Mouse (Mus musculus) mammary gland, adult 2 months (tissue): Measurements from ENCODE around the gene Sf3b1. TPM values are rescaled to one million over a fixed set of nuclear protein-coding genes. Genes with fewer than 3 reads are reported as not detected.

ENCODE experiments used
- polyA plus RNA-seq: library from polyadenylated mRNA; depleted of rRNA; stranded (reverse); fragments of >200 nt; gene quantifications from 2 replicates; pipeline ENCODE4 v1.2.3, GENCODE M21; 2012; ENCODE audit warnings: low replicate concordance; rRNA removed

Gene Sf3b1
- 27.5 and 66.2 TPM in 2 replicates for polyA plus RNA-seq

DNA sequence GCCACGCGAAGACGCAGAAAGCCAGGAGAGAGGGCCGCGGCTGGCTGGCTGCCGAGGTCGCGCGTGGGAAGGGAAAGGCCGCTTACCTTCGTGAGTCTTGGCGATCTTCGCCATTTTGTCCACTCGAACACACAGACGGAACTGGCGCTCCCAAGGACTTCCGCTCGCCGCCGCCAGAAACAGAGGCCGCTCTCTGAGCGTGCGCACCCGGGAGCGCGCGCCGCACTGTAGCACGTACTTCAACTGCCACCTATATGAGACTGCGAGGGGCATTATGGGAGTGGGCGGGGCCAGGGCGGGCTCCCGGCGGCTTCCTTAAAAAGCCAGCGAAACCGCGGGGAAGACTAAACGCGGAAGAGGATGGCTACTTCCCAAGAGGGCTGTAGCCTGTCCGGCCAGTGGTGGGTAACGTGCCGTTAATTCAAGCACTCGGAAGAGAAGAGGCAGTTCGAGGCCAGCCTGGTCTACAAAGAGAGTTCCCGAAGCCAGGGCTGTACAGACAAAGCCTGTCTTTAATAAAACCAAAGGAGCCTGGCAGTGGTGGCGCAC lies at the start of gene Sf3b1:
Sf3b1 (minus strand) TSS at position 229 of the 549 bp plus-strand sequence.

DNA sequence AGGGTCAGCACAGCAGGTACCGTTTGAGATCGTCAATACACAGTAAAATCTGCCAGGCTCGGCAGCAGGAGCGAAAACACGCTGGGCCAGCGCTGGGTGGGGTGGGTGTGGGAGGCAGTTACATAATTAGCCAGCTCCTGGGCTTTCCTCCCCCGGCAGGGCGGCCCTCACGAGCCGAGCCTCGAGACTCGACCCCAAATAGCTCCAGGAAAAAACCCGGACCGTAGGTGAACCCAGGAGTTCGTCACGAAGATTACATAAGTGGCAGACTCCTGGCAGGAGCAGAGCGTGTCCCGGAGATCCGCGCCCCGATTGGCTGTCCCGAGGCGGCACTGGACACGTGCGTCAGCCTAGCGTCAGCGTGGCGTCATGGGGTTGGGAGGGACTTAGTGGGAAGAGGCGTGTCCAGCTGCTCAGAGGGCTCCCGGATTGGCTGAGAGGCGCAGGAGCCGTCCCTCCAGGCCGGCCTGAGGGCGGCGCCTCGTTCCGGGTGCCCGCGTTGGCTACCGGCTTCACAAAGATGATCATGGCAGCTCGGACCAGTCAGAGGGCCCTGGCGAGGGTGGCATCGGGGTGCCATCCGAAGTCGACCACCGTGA lies 25.2 kb upstream of the Sf3b1 start, which contains the start of gene Coq10b:
Coq10b (plus strand) TSS at position 416 of the 599 bp plus-strand sequence.

Other genes with a start within 250 kb of the Sf3b1 start
- gene Ankrd44, start 101.1 kb downstream of the Sf3b1 start, polyA plus RNA-seq = 25.8 and 48.5 TPM in 2 replicates
- gene Coq10b, start 25.3 kb upstream of the Sf3b1 start, polyA plus RNA-seq = 6.0 and 9.3 TPM in 2 replicates
- 18.2 and 20.3 TPM in 2 replicates for gene Hspe1, start 60.7 kb upstream of the Sf3b1 start, polyA plus RNA-seq
- gene Hspd1, start 60.8 kb upstream of the Sf3b1 start, polyA plus RNA-seq = 16.7 and 37.0 TPM in 2 replicates
- 4.9 and 18.6 TPM in 2 replicates for gene Mob4, start 103.8 kb upstream of the Sf3b1 start, polyA plus RNA-seq
- 2.0 and 3.3 TPM in 2 replicates for gene Rftn2, start 199.3 kb upstream of the Sf3b1 start, polyA plus RNA-seq
- 2.0 and 2.9 TPM in 2 replicates for gene Mars2, start 209.7 kb upstream of the Sf3b1 start, polyA plus RNA-seq